Mouse (Mus musculus): Measurements from ENCODE around the gene Hddc3. TPM values are rescaled to one million over a fixed set of nuclear protein-coding genes. Genes with fewer than 3 reads are reported as not detected.
"Not testable (repeated sequence)": the region's sequence is repeated elsewhere in the genome, so short reads cannot be mapped to it uniquely, and the experiment has no call there.

The Hddc3 gene
- total RNA-seq, 1 experiment from 2014 or later, result 6.6 TPM

- ATAC-seq (ENCODE audit: extremely low read depth, insufficient number of reproducible peaks, low FRiP score, poor library complexity, severe bottlenecking), result peak; percentile 82
Measured at GRCm38 (mm10) chr7:80386235-80386930, 43.5 kb downstream of the Hddc3 start.

- ATAC-seq (ENCODE audit: extremely low read depth, insufficient number of reproducible peaks, low FRiP score, poor library complexity, severe bottlenecking), result no peak
Measured at GRCm38 (mm10) chr7:80387033-80387632, 44.2 kb downstream of the Hddc3 start.

- ATAC-seq (ENCODE audit: extremely low read depth, insufficient number of reproducible peaks, low FRiP score, poor library complexity, severe bottlenecking), result peak; percentile 53
Measured at GRCm38 (mm10) chr7:80387633-80388543, 45.0 kb downstream of the Hddc3 start, which contains the start of gene Fes. Gene Fes, minus strand, starts transcription at chr7:80387946.

GRCm38 (mm10) chr7:80392119-80392518 is 49.2 kb downstream of the Hddc3 start:
- no peak for ATAC-seq (ENCODE audit: extremely low read depth, insufficient number of reproducible peaks, low FRiP score, poor library complexity, severe bottlenecking)

- no peak for ATAC-seq (ENCODE audit: extremely low read depth, insufficient number of reproducible peaks, low FRiP score, poor library complexity, severe bottlenecking)
Measured at GRCm38 (mm10) chr7:80394600-80394999, 51.7 kb downstream of the Hddc3 start.

GRCm38 (mm10) chr7:80396427-80396826 is 53.5 kb downstream of the Hddc3 start:
- ATAC-seq (ENCODE audit: extremely low read depth, insufficient number of reproducible peaks, low FRiP score, poor library complexity, severe bottlenecking), result not testable (repeated sequence)

GRCm38 (mm10) chr7:80397986-80398385 is 55.1 kb downstream of the Hddc3 start:
- ATAC-seq (ENCODE audit: extremely low read depth, insufficient number of reproducible peaks, low FRiP score, poor library complexity, severe bottlenecking), result no peak

- no peak for ATAC-seq (ENCODE audit: extremely low read depth, insufficient number of reproducible peaks, low FRiP score, poor library complexity, severe bottlenecking)
Measured at GRCm38 (mm10) chr7:80398654-80399444, 55.9 kb downstream of the Hddc3 start.

- ATAC-seq (ENCODE audit: extremely low read depth, insufficient number of reproducible peaks, low FRiP score, poor library complexity, severe bottlenecking), result no peak
Measured at GRCm38 (mm10) chr7:80400099-80400498, 57.2 kb downstream of the Hddc3 start.

Other genes with a start within 250 kb of the Hddc3 start
- gene Idh2, start 227.7 kb upstream of the Hddc3 start, total RNA-seq (2017), result 18.0 and 26.8 TPM in 2 replicates
- gene Sema4b, start 156.3 kb upstream of the Hddc3 start, total RNA-seq (2017), result 41.3 and 42.9 TPM in 2 replicates
- 72.9 and 88.3 TPM in 2 replicates for gene Cib1, start 110.3 kb upstream of the Hddc3 start, total RNA-seq (2017)
- gene Gdpgp1, start 110.2 kb upstream of the Hddc3 start, total RNA-seq (2017), result 3.4 and 4.9 TPM in 2 replicates
- gene Ttll13, start 96.7 kb upstream of the Hddc3 start, total RNA-seq (2017), result 0.61 and 2.7 TPM in 2 replicates
- gene Ngrn, start 81.9 kb upstream of the Hddc3 start, total RNA-seq (2017), result 33.8 and 39.5 TPM in 2 replicates
- gene Vps33b, start 73.5 kb upstream of the Hddc3 start, total RNA-seq (2017), result 21.1 and 26.4 TPM in 2 replicates
- 5.7 and 6.1 TPM in 2 replicates for gene Prc1, start 48.7 kb upstream of the Hddc3 start, total RNA-seq (2017)
- gene Rccd1, start 18.6 kb upstream of the Hddc3 start, total RNA-seq (2017), result 23.1 and 27.9 TPM in 2 replicates
- gene Unc45a, start 2.1 kb upstream of the Hddc3 start, total RNA-seq (2017), result 44.4 and 48.0 TPM in 2 replicates
- 46.7 and 58.4 TPM in 2 replicates for gene Man2a2, start 28.3 kb downstream of the Hddc3 start, total RNA-seq (2017)
- gene Fes, start 44.8 kb downstream of the Hddc3 start, total RNA-seq (2017), result 221 and 270 TPM in 2 replicates
- 63.9 and 69.6 TPM in 2 replicates for gene Furin, start 62.3 kb downstream of the Hddc3 start, total RNA-seq (2017)
- 8.4 and 9.8 TPM in 2 replicates for gene Blm, start 192.0 kb downstream of the Hddc3 start, total RNA-seq (2017)

Data from neutrophil, adult 5-6 weeks (primary cell).